Mouse (Mus musculus) limb, embryonic 11.5 days (tissue): ENCODE measurements around the gene Phc3. TPM values are rescaled to one million over a fixed set of nuclear protein-coding genes. Genes with fewer than 3 reads are reported as not detected.

Source experiments
- ATAC-seq: fragments of 200-750 bp; cut with Nextera tagmentation; 2 replicates; pipeline ENCODE4 v1.8.0; 2017; ENCODE audit warnings: low read depth; ENCODE audit not compliant: insufficient number of reproducible peaks, low FRiP score, low TSS enrichment
- DNase-seq: peaks from one replicate; pipeline ENCODE4 v3.0.0-alpha.2; 2015; ENCODE audit warnings: low spot score
- H3K27ac ChIP-seq: fragments of 300-500 bp; sonication (generic); replicated peaks from 2 replicates; pipeline ENCODE4 v1.5.1; 2014; ENCODE audit warnings: low read depth, mild to moderate bottlenecking, low read length
- H3K27me3 ChIP-seq: fragments of 300-500 bp; sonication (generic); 2 replicates; pipeline ENCODE4 v1.6.1; 2014; ENCODE audit warnings: mild to moderate bottlenecking, low read length, mixed read lengths; ENCODE audit not compliant: control insufficient read depth, insufficient read depth
- H3K36me3 ChIP-seq: fragments of 300-500 bp; sonication (generic); 2 replicates; pipeline ENCODE4 v1.6.1; 2014; ENCODE audit warnings: mild to moderate bottlenecking, low read length, moderate library complexity, mixed read lengths; ENCODE audit not compliant: control insufficient read depth, insufficient read depth
- H3K4me1 ChIP-seq: fragments of 300-500 bp; sonication (generic); 2 replicates; pipeline ENCODE4 v1.6.1; 2014; ENCODE audit warnings: low read length, mixed read lengths; ENCODE audit not compliant: control insufficient read depth, insufficient read depth
- H3K4me2 ChIP-seq: fragments of 300-500 bp; sonication (generic); 2 replicates; pipeline ENCODE4 v1.6.1; 2014; ENCODE audit warnings: low read depth, mild to moderate bottlenecking, moderate library complexity; ENCODE audit not compliant: severe bottlenecking
- H3K4me3 ChIP-seq: fragments of 300-500 bp; sonication (generic); 2 replicates; pipeline ENCODE4 v1.5.1; 2014; ENCODE audit warnings: low read depth, low read length
- H3K9ac ChIP-seq: fragments of 300-500 bp; sonication (generic); 2 replicates; pipeline ENCODE4 v1.6.1; 2014; ENCODE audit warnings: mild to moderate bottlenecking, low read length
- H3K9me3 ChIP-seq: fragments of 300-500 bp; sonication (generic); 2 replicates; pipeline ENCODE4 v1.6.1; 2016; ENCODE audit warnings: low read length; ENCODE audit not compliant: control insufficient read depth
- WGBS: fragments of 180-500 bp; shearing (Covaris S2); extraction: QIAGEN DNeasy Blood & Tissue Kit; methylation state at CpG from one replicate; pipeline ENCODE4 v1.1.7; 2014; 5-methylcytosine and 5-hydroxymethylcytosine counted together
- polyA plus RNA-seq: library from polyadenylated mRNA; unstranded; fragments of >200 nt; fragmentation: Nextera tagmentation; extraction: Ambion mirVana; gene quantifications from 2 replicates; pipeline ENCODE4 v1.2.1, GENCODE M21; 2014

Phc3 gene
- polyA plus RNA-seq = 4.6 and 5.1 TPM in 2 replicates

- peak within 1 kb of the TSS; percentile 98 for H3K4me3 ChIP-seq
- H3K27me3 ChIP-seq = no peaks in the 10 kb centered on the region
- DNase-seq (peak; percentile 98), ATAC-seq (peak; percentile 88)
- peaks cover 6% of the 10 kb centered on the region; the same call in 1 of the 2 replicates for H3K4me1 ChIP-seq
- WGBS = 0% methylated on average over 34 of the region's 34 CpGs
- no peaks in the 10 kb centered on the region for H3K36me3 ChIP-seq
- peak within 1 kb of the TSS; percentile 64 for H3K4me2 ChIP-seq
- peak within 1 kb of the TSS; percentile 94 for H3K9ac ChIP-seq
- H3K27ac ChIP-seq = peak within 1 kb of the TSS; percentile 47
- H3K9me3 ChIP-seq = no peaks in the 10 kb centered on the region
These were observed at the start of gene Phc3 for GRCm38 (mm10) chr3:30969104-30969581. Phc3 (minus strand) TSS chr3:30969415.

GRCm38 (mm10) chr3:31017652-31018051 lies 48.4 kb upstream of the Phc3 start:
- Histone ChIP-seq H3K27ac (no peak overlapping the region), H3K4me3 (no peak overlapping the region), H3K27me3 (no peaks in the 10 kb centered on the region), H3K9me3 (no peaks in the 10 kb centered on the region), H3K4me1 (peaks cover 6% of the 10 kb centered on the region; the same call in 1 of the 2 replicates), H3K36me3 (no peaks in the 10 kb centered on the region), H3K9ac (no peak overlapping the region), H3K4me2 (no peak overlapping the region)
- WGBS = 71% methylated on average over 4 of the region's 4 CpGs
- ATAC-seq = no peak
- no peak for DNase-seq

- Histone ChIP-seq H3K27me3 (no peaks in the 10 kb centered on the region), H3K4me2 (no peak overlapping the region), H3K27ac (no peak overlapping the region), H3K9me3 (no peaks in the 10 kb centered on the region), H3K4me1 (peaks cover 6% of the 10 kb centered on the region; the same call in 1 of the 2 replicates), H3K9ac (no peak overlapping the region), H3K4me3 (no peak overlapping the region), H3K36me3 (no peaks in the 10 kb centered on the region)
- WGBS = 29% methylated on average over 9 of the region's 9 CpGs
- DNase-seq (no peak), ATAC-seq (no peak)
These were observed 47.5 kb upstream of the Phc3 start for GRCm38 (mm10) chr3:31016594-31017196.

- Histone ChIP-seq H3K4me2 (no peak overlapping the region), H3K36me3 (no peaks in the 10 kb centered on the region), H3K4me1 (peaks cover 6% of the 10 kb centered on the region; the same call in 1 of the 2 replicates), H3K4me3 (no peak overlapping the region), H3K27ac (no peak overlapping the region), H3K9ac (no peak overlapping the region), H3K9me3 (no peaks in the 10 kb centered on the region), H3K27me3 (no peaks in the 10 kb centered on the region)
- DNase-seq (no peak), ATAC-seq (no peak)
- WGBS = 73% methylated on average over 10 of the region's 10 CpGs
These were observed 46.6 kb upstream of the Phc3 start for GRCm38 (mm10) chr3:31015682-31016443.

GRCm38 (mm10) chr3:31014374-31014773 lies 45.2 kb upstream of the Phc3 start:
- no peak overlapping the region for H3K4me2 ChIP-seq
- 93% methylated on average over 2 of the region's 2 CpGs for WGBS
- no peak overlapping the region for H3K27ac ChIP-seq
- ATAC-seq (no peak), DNase-seq (no peak)
- H3K27me3 ChIP-seq = no peaks in the 10 kb centered on the region
- no peaks in the 10 kb centered on the region for H3K36me3 ChIP-seq
- H3K9me3 ChIP-seq = no peaks in the 10 kb centered on the region
- no peak overlapping the region for H3K4me3 ChIP-seq
- peaks cover 6% of the 10 kb centered on the region; the same call in 1 of the 2 replicates for H3K4me1 ChIP-seq
- no peak overlapping the region for H3K9ac ChIP-seq

- Histone ChIP-seq H3K9ac (no peak overlapping the region), H3K27ac (no peak overlapping the region), H3K36me3 (no peaks in the 10 kb centered on the region), H3K4me3 (no peak overlapping the region), H3K27me3 (no peaks in the 10 kb centered on the region), H3K9me3 (no peaks in the 10 kb centered on the region), H3K4me1 (peaks cover 7% of the 10 kb centered on the region), H3K4me2 (no peak overlapping the region)
- no peak for ATAC-seq
- WGBS = 83% methylated on average over 6 of the region's 6 CpGs
- no peak for DNase-seq
These were observed 35.4 kb upstream of the Phc3 start for GRCm38 (mm10) chr3:31004320-31005209.

GRCm38 (mm10) chr3:31001048-31001676 lies 31.9 kb upstream of the Phc3 start:
- no peaks in the 10 kb centered on the region for H3K9me3 ChIP-seq
- H3K27me3 ChIP-seq = no peaks in the 10 kb centered on the region
- H3K4me3 ChIP-seq = no peak overlapping the region
- no peaks in the 10 kb centered on the region for H3K36me3 ChIP-seq
- no peak for DNase-seq
- no peak overlapping the region for H3K4me2 ChIP-seq
- H3K9ac ChIP-seq = no peak overlapping the region
- H3K4me1 ChIP-seq = peaks cover 19% of the 10 kb centered on the region
- WGBS = 47% methylated on average over 3 of the region's 3 CpGs
- no peak for ATAC-seq
- no peak overlapping the region for H3K27ac ChIP-seq

GRCm38 (mm10) chr3:31000018-31000407 lies 30.8 kb upstream of the Phc3 start:
- H3K27me3 ChIP-seq = no peaks in the 10 kb centered on the region
- H3K4me2 ChIP-seq = no peak overlapping the region
- 31% methylated on average over 4 of the region's 4 CpGs for WGBS
- H3K4me3 ChIP-seq = no peak overlapping the region
- H3K36me3 ChIP-seq = no peaks in the 10 kb centered on the region
- no peak overlapping the region for H3K9ac ChIP-seq
- peaks cover 19% of the 10 kb centered on the region for H3K4me1 ChIP-seq
- DNase-seq (no peak), ATAC-seq (no peak)
- peak overlapping the region; percentile 56 for H3K27ac ChIP-seq
- no peaks in the 10 kb centered on the region for H3K9me3 ChIP-seq
